Mouse (Mus musculus) erythroblast, embryonic 14.5 days (primary cell): ENCODE measurements at regions not wholly inside any gene's neighbourhood (a gene's known extent, or its start where the extent isn't known, plus 50 kb on each side); places are given as distances from the start of the nearest gene placed in this dataset.

Source experiments
- GATA1 ChIP-seq: IDR thresholded peaks from 2 replicates; pipeline ENCODE4 v1.6.1; 2012; ENCODE audit warnings: low read length, inconsistent platforms, mixed read lengths
- TAL1 ChIP-seq: IDR thresholded peaks from 3 replicates; pipeline ENCODE4 v1.6.1; 2012; ENCODE audit warnings: low read length, inconsistent platforms, mixed read lengths

DNA sequence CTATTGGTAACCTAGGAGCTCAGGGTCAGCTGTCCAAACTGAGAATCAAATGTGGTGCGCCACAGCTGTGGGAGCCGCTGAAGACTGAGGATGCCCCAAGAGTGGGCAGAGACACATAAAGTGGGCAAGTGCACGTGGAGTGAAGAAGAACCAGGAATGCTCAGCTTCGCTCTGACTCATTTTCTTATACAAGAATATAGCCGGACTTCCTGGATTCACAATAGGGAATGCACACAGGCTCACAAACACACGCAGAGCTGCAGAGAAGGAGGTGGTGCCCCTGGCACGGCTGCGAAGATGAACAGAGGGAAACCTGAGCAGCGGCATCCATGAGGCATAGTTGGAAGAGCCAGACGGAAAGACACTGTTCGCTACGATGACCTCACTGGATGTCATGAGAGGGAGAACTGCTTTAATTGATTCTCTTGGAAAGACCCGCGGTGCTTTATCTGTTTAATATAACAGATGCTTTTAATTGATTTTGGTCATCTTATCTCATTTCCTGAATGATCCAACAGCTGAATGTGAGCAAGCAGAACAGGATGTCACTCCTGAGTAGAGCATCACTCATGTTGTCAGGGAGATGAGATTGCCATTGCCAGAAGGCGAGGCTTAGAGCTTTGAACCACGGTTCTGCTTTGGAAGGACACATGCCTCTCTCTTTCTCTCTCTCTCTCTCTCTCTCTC is 143.3 kb downstream of the Enc1 start:
- TF ChIP-seq GATA1, result no peak
- TF ChIP-seq TAL1, result no peak
